Mouse (Mus musculus) kidney, postnatal 14 days (tissue): ENCODE results near the gene Ntng2.

Source experiments
- DNase-seq: peaks from one replicate; pipeline ENCODE4 v3.0.0; 2022; ENCODE audit warnings: mixed read lengths

Gene Ntng2

GRCm38 (mm10) chr2:29235026-29235425, 17.8 kb downstream of the Ntng2 start:
- no peak for DNase-seq

DNA sequence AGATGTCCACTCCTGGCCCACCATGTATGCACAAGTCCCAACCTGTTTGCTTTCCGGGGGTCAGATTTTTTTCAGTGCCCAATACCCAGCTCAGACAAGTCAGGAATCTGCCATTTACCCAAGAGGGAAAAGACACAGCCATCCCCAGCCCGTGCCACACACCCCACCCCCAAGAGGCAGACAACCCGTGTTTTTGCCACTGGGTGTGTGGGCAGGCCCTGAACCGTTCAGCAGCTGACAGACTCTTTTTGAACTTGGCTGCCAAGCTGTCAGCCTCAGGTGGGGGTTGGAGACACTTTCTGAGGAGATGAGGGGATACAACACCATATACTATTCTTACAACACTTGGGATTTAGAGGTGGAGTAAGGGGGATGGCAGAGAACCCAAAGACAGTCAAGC, 18.8 kb downstream of the Ntng2 start:
- no peak for DNase-seq

- no peak for DNase-seq
Observed at GRCm38 (mm10) chr2:29230191-29230835, 22.5 kb downstream of the Ntng2 start.

DNA sequence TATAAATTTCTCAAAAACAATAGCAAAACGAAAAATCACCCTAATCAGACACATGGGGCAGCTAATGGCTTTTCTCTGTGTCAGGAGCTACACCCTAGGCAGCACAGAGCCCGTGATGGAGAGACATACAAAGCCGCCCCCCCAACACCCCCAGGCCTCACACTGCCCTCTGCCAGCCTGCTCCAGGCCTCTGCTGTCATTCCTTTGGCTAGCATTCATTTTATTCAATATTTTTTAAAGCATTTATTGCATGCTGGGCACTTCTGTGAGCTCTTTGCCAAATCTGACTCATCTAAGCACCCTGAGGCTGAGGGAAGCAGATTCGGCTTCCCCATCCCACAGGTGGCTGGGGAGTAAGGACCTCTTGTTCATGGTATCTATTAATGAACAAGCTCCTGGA, 26.1 kb downstream of the Ntng2 start:
- DNase-seq: no peak

DNA sequence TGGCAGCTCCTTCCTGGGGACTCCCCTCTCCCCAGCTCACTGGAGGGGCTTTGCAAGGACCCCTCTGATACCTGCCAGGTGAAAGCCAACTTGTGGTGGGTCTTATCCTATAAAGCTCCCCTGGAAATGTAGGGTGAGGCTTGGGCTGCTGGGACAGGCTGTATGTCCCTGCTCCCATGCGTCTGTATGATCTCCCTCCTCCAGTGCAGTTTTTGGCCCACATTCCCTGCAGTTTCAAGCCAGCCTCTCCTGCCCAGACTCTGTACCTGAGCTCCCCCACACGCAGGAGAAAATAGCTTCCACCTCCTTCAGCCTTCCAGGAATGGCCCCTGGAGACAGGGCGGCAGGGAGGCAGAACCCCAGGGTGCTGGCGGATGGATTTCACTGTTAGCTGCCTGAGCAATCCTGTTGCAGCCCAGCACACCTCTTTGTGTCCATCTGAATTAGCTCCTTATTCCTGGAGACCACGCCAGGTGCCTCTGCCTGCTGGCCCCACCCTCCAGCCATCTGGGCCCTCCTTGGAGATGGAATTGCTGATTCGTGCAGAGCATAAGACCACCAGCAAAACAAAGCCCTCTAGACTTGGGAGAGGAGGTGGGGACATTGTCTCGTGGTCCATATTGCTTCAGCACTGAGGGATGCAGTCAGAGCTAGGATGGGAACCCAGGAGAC, 29.1 kb downstream of the Ntng2 start:
- DNase-seq: no peak

DNA sequence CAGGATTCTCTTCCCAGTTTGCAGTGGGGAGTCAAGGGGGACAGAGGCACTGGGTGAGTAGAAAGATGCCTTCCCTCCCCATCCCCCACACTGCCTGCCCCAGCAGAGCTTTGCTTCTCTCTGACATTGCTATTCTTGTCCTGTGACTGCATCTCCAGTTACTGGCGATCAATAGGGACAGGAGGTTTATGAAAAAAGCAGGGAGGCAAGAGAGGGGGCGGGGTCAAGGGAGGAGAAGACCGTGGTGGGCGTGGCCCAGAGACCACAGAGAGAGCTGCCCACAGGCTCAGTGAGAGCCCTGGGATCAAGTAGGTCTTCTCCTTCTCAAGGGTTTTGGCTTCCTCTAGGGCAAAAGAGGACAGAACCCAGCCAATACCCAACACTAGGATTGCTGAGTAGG, 30.5 kb downstream of the Ntng2 start:
- DNase-seq: no peak

GRCm38 (mm10) chr2:29218831-29219230, 34.0 kb downstream of the Ntng2 start:
- DNase-seq: no peak

- no peak for DNase-seq
Observed at GRCm38 (mm10) chr2:29217897-29218296, 34.9 kb downstream of the Ntng2 start.

DNA sequence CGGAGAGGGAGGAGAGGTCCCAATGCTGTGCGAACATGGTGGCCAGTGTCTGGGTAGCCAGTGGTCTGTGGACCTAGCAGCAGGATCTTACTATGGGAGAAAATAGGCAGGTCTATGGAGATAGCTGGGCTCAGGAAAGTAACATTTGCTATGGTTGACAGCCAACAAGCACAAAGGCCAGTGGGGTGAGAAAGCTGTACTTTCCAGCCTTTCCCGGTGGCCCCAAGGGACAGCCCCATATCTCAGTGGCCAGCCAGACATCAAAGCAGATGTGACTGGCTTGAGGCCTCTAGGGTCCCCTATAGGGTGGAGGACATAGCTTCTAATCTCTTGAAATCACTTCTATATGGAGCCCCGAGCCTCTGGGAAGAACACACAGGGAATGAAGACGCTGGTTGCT, 35.8 kb downstream of the Ntng2 start:
- DNase-seq: no peak

- DNase-seq: peak; percentile 62
Observed at GRCm38 (mm10) chr2:29216286-29217012, 36.4 kb downstream of the Ntng2 start.

DNA sequence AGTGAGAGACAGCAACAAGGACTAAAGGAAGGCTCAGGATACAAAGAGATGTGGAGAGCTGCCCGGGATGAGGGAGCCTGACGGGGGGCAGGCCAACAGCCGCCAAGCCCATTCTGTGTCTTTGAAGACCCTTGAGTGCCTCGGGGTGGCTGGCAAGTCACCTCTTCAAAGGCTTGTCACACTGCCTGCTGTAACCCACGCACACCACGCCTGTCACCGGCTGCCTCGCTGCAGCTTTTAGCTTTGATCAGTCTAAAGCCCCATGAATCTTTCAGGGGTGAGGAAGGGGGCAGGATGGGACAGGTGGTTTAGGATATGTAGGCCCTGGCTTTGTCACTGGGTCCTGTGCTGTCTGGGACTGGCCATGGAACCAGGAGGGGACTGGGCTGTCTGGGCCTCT, 46.6 kb downstream of the Ntng2 start:
- DNase-seq: no peak

- DNase-seq: no peak
Observed at GRCm38 (mm10) chr2:29201223-29201955, 51.4 kb downstream of the Ntng2 start.

GRCm38 (mm10) chr2:29199909-29200308, 52.9 kb downstream of the Ntng2 start:
- peak; percentile 44 for DNase-seq

DNA sequence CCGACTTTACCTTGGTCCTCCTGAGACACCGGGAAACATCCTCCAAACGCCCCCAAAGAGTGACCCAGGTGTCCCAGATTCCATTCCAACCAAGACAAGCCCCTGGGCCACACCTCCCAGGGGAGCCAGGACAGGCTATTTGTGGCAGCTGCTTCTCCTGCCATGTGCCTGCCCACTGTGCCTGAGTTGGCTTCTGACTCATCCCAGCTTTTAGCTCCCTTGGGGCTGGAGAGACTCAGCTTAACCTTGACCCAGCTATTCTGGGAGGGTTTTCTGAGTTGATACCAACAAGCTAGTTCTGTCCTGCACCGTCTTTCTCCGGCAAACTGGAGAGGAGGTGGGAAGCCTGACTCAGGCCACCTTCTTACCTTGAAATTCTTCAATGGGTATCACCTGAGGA, 54.4 kb downstream of the Ntng2 start:
- DNase-seq: no peak

- DNase-seq: no peak
Observed at GRCm38 (mm10) chr2:29196844-29197243, 56.0 kb downstream of the Ntng2 start.

- DNase-seq: peak; percentile 80
Observed at GRCm38 (mm10) chr2:29194547-29195463, 58.0 kb downstream of the Ntng2 start.

DNA sequence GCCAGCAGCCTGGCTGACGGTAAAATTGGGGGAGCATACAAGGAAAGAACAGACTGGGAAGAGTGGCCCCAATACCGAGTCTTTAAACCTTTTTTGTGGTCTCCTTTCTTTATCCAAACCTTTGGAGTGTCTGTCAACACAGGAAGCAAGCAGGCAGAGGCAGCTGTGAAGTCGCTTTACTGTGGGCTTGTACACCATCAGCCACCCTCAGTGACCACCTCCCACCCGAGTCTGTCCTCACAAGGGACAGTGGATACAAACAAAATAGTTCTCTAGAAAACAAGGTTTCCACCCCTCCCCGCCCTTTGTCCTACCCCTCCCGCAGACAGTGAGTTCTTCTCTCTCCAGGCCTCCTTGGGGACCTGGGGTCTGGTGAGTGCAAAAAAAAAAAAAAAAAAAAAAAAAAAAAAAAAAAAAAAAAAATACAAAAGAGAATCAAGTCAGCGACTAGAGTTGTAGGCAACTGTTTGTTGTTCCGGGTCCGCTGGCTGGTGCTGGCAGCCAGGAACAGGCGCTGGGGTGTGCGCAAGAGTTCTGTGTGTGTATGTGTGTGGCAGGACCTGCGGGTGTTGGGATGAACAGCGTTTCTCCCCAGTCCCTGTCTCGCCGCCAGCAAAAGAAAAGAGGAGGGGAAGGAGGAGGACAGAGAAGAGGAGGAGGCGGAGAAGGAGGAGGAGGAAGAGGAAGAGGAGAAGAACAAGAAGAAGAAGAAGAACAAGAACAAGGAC, 58.8 kb downstream of the Ntng2 start:
- DNase-seq: no peak

- no peak for DNase-seq
Observed at GRCm38 (mm10) chr2:29192629-29193278, 60.1 kb downstream of the Ntng2 start.

GRCm38 (mm10) chr2:29191216-29192215, 61.3 kb downstream of the Ntng2 start:
- peak; percentile 64 for DNase-seq

DNA sequence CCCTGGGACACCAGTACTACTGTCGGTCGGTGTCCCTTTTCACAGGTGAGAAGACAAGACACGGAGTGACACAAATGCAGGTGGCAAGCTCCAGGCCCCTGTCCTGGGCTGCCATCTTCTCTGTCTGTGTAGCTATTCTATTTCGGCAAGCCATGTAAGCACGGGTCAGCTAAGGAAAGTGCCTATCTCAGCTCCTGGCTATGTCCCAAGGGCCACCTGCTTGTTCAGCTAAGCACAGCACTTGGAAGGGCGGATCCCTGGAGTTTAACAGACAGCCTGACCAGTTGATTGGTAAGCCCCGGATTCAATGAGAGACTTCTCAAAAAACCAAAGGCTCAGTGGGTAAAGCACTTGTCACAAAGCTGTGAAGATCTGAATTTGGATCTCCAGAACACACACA, 62.4 kb downstream of the Ntng2 start:
- DNase-seq: peak; percentile 45
